Mouse (Mus musculus): ENCODE measurements around the gene Wdr4. TPM values are rescaled to one million over a fixed set of nuclear protein-coding genes. Genes with fewer than 3 reads are reported as not detected.

Wdr4 gene
- polyA plus RNA-seq, 1 experiment, result 26.1 TPM

DNA sequence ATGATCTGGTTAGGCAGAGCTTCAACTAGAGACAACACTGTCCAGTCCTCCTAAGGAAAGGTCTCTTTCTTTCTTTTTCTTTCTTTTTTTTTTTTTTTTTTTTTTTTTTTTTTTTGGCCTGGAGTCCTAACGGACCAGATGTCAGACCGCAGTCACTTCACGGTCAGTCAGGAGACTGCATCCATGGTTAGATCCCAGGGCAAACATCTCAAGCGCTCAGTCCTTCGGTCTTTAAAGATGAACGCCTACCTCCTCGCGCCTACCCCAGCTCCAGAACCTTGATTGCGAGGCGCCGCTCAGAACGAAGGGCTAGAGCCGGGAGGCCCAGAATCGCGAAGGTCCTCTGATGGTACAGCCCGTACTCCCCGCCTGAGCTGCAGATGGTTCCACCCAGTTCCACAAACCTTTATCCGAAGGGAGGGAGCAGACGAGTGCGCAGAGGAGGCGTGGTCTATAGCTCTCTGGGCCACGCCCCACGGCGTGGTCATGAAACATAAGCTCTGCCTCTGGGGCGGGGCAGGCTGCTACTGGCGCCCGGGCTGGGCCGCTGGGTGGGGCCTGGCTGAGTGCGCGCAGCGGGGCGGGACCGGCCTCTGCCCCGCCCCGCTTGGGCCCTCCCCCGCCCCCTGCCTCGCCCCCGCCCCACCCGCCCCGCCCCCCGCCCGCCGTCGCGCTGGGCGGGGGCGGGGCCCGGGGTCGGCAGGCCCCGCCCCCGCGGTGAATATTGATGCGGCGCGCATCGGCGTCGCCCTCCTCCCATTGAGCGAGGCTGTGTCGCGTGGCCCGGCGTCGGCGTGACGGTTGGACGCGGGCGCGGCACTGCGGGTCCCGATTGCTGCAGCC lies 44.5 kb upstream of the Wdr4 start, which contains the start of gene Pknox1:
Gene Pknox1 (plus strand): TSS at position 720 of the 843 bp plus-strand sequence.
- Histone ChIP-seq H3K4me2 (ENCODE audit: low read depth) (peak within 1 kb of the TSS; percentile 99), H3K27me3 (ENCODE audit: control insufficient read depth, insufficient read depth, insufficient read length) (no peaks in the 10 kb centered on the region), H3ac (ENCODE audit: control insufficient read depth, insufficient read length) (peak within 1 kb of the TSS; percentile 81), H3K4me3 (peak within 1 kb of the TSS; percentile 48), H3K79me2 (ENCODE audit: control insufficient read depth, insufficient read depth) (peaks cover 39% of the 10 kb centered on the region), H3K36me3 (ENCODE audit: control insufficient read depth, insufficient read depth) (no peaks in the 10 kb centered on the region)
- TF ChIP-seq E2F4 (IDR thresholded peaks at IDR 0.05; ENCODE audit: insufficient read depth) (peak; percentile 2), SRF (IDR thresholded peaks at IDR 0.05; ENCODE audit: control insufficient read depth, insufficient read length, low read depth) (peak; percentile 67), TCF3 (IDR thresholded peaks at IDR 0.05; ENCODE audit: insufficient read length, low read depth) (no peak), POLR2AphosphoS2 (IDR thresholded peaks at IDR 0.05; ENCODE audit: insufficient read length, low read depth) (peak; percentile 40), USF1 (IDR thresholded peaks at IDR 0.05; ENCODE audit: low read depth) (peak; percentile 50), REST (IDR thresholded peaks at IDR 0.05; ENCODE audit: insufficient read depth, insufficient read length) (no peak), MAX (IDR thresholded peaks at IDR 0.05; ENCODE audit: low read depth) (no peak), POLR2A (IDR thresholded peaks at IDR 0.05; ENCODE audit: insufficient read length, low read depth) (peak; percentile 78), MYOG (IDR thresholded peaks at IDR 0.05; ENCODE audit: control insufficient read depth in 1 of 3, insufficient read depth in 1 of 3, insufficient read length in 2 of 3, low read depth in 2 of 3) (peak in 1 of 3 experiments; percentile 19), MYOD1 (IDR thresholded peaks at IDR 0.05; ENCODE audit: control insufficient read depth in 1 of 3, insufficient read length in 2 of 3, low read depth in 2 of 3) (no peak), TCF12 (IDR thresholded peaks at IDR 0.05; ENCODE audit: insufficient read depth, poor library complexity, severe bottlenecking) (no peak), CEBPB (IDR thresholded peaks at IDR 0.05; ENCODE audit: insufficient read depth, poor library complexity, severe bottlenecking) (no peak)

DNA sequence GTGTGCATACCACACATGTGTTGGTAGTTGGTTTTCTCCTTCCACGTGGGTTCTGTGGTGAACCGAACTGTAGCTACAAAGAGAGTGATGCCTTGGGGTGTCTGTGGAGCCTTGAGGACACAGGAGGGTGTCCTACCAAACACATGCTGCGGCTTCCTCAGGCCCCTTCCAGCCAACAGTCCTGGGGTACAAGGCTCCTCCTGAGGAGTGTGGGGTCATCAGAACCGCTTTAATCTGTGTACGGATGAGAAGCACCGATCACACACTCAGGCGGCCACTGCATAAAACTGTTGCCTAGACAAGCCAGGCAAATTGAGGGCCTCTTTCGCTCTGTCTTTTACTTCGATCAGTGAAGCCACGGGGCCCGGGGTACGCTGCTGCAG lies 43.8 kb upstream of the Wdr4 start:
- Histone ChIP-seq H3K27me3 (ENCODE audit: control insufficient read depth, insufficient read depth, insufficient read length) (no peaks in the 10 kb centered on the region), H3K4me2 (ENCODE audit: low read depth) (peak overlapping the region; percentile 99), H3K36me3 (ENCODE audit: control insufficient read depth, insufficient read depth) (no peaks in the 10 kb centered on the region), H3K4me3 (peak overlapping the region; percentile 48), H3ac (ENCODE audit: control insufficient read depth, insufficient read length) (no peak overlapping the region), H3K79me2 (ENCODE audit: control insufficient read depth, insufficient read depth) (peaks cover 32% of the 10 kb centered on the region)
- TF ChIP-seq MYOG (IDR thresholded peaks at IDR 0.05; ENCODE audit: control insufficient read depth in 1 of 3, insufficient read depth in 1 of 3, insufficient read length in 2 of 3, low read depth in 2 of 3), result no peak

DNA sequence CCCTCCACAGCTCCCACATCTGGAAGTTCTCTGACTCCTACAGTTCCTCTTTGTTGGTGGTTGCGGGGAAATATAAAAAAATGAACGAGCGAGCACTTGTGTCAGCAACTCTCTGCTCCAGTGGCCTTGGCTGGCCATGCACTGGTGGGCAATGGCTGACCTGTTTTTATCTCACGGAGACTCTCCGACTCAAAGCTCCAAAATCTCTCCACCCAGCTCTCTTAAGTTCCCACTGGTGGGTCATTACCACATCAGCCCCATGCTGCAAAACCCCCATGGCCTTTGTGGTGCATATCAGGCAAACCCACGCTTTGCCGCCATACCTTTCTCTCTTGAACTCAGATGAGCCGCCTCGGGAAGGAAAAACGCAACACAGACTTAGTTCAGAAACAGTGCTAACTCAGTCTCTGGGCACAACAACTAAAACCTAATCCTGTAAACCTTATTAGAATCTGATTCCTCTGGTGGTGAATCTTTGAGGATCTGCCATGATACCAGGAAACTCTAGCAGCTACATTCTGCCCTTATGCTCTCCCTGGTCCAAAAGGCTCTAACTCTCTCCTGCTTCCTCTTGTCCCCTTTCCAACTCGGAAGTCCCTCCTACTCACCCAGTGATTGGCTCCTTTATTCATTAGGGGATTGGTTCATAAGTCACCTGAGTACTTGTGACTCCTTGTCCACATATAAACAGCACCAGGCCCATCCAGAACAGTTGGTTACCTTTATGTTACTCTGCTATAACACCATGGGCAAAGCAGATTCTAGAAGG lies 39.4 kb upstream of the Wdr4 start:
- H3K79me2 ChIP-seq (ENCODE audit: control insufficient read depth, insufficient read depth), result no peaks in the 10 kb centered on the region
- TF ChIP-seq REST (IDR thresholded peaks at IDR 0.05; ENCODE audit: insufficient read depth, insufficient read length), result no peak
- no peak for TF ChIP-seq E2F4 (IDR thresholded peaks at IDR 0.05; ENCODE audit: insufficient read depth)
- no peak for TF ChIP-seq MAX (IDR thresholded peaks at IDR 0.05; ENCODE audit: low read depth)
- TF ChIP-seq POLR2AphosphoS2 (IDR thresholded peaks at IDR 0.05; ENCODE audit: insufficient read length, low read depth), result no peak
- no peak for TF ChIP-seq MYOG (IDR thresholded peaks at IDR 0.05; ENCODE audit: control insufficient read depth in 1 of 3, insufficient read depth in 1 of 3, insufficient read length in 2 of 3, low read depth in 2 of 3)
- no peak for TF ChIP-seq POLR2A (IDR thresholded peaks at IDR 0.05; ENCODE audit: insufficient read length, low read depth)
- no peak for TF ChIP-seq TCF3 (IDR thresholded peaks at IDR 0.05; ENCODE audit: insufficient read length, low read depth)
- TF ChIP-seq MYOD1 (IDR thresholded peaks at IDR 0.05; ENCODE audit: control insufficient read depth in 1 of 3, insufficient read length in 2 of 3, low read depth in 2 of 3), result no peak
- TF ChIP-seq CEBPB (IDR thresholded peaks at IDR 0.05; ENCODE audit: insufficient read depth, poor library complexity, severe bottlenecking), result no peak
- TF ChIP-seq USF1 (IDR thresholded peaks at IDR 0.05; ENCODE audit: low read depth), result no peak
- TF ChIP-seq TCF12 (IDR thresholded peaks at IDR 0.05; ENCODE audit: insufficient read depth, poor library complexity, severe bottlenecking), result no peak
- no peak for TF ChIP-seq SRF (IDR thresholded peaks at IDR 0.05; ENCODE audit: control insufficient read depth, insufficient read length, low read depth)
- no peak overlapping the region for H3K4me3 ChIP-seq
- H3K4me2 ChIP-seq (ENCODE audit: low read depth), result no peak overlapping the region
- H3K27me3 ChIP-seq (ENCODE audit: control insufficient read depth, insufficient read depth, insufficient read length), result no peaks in the 10 kb centered on the region
- no peaks in the 10 kb centered on the region for H3K36me3 ChIP-seq (ENCODE audit: control insufficient read depth, insufficient read depth)
- H3ac ChIP-seq (ENCODE audit: control insufficient read depth, insufficient read length), result no peak overlapping the region

DNA sequence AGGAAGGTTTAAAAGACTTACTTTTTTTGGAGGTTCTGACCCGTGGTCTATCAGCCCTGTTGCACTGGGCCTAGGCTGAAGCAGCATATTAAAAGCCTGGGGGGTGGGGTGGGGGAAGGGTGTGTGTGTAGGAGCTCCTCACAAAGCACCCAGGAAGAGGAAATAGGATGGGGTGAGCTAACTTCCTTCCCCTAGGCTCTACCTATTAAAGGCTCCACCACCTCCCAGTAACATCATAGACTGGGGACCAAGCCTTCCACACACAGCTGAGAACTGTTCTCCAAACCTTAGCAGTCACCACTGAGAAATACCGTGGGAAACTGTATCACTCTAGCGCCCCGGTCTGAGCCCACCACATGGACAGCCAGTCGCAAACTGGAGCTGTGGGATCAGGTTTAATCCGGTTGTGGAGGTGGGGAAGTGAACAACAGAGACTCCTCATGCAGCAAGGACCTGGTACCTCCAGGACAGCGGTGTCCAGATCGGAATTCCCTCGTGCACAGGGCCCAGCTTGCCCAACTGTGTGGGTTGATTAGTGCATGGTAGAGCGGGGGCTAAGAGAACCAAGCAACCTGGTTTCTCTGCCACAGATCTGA lies 38.3 kb upstream of the Wdr4 start:
- Histone ChIP-seq H3ac (ENCODE audit: control insufficient read depth, insufficient read length) (no peak overlapping the region), H3K36me3 (ENCODE audit: control insufficient read depth, insufficient read depth) (no peaks in the 10 kb centered on the region), H3K27me3 (ENCODE audit: control insufficient read depth, insufficient read depth, insufficient read length) (no peaks in the 10 kb centered on the region), H3K79me2 (ENCODE audit: control insufficient read depth, insufficient read depth) (no peaks in the 10 kb centered on the region), H3K4me3 (no peak overlapping the region), H3K4me2 (ENCODE audit: low read depth) (peak overlapping the region; percentile 80)
- TF ChIP-seq REST (IDR thresholded peaks at IDR 0.05; ENCODE audit: insufficient read depth, insufficient read length) (no peak), TCF3 (IDR thresholded peaks at IDR 0.05; ENCODE audit: insufficient read length, low read depth) (no peak), TCF12 (IDR thresholded peaks at IDR 0.05; ENCODE audit: insufficient read depth, poor library complexity, severe bottlenecking) (no peak), E2F4 (IDR thresholded peaks at IDR 0.05; ENCODE audit: insufficient read depth) (no peak), MAX (IDR thresholded peaks at IDR 0.05; ENCODE audit: low read depth) (no peak), USF1 (IDR thresholded peaks at IDR 0.05; ENCODE audit: low read depth) (no peak), SRF (IDR thresholded peaks at IDR 0.05; ENCODE audit: control insufficient read depth, insufficient read length, low read depth) (no peak), POLR2A (IDR thresholded peaks at IDR 0.05; ENCODE audit: insufficient read length, low read depth) (no peak), MYOG (IDR thresholded peaks at IDR 0.05; ENCODE audit: control insufficient read depth in 1 of 3, insufficient read depth in 1 of 3, insufficient read length in 2 of 3, low read depth in 2 of 3) (no peak), POLR2AphosphoS2 (IDR thresholded peaks at IDR 0.05; ENCODE audit: insufficient read length, low read depth) (no peak), CEBPB (IDR thresholded peaks at IDR 0.05; ENCODE audit: insufficient read depth, poor library complexity, severe bottlenecking) (no peak)

Data from myocyte (in vitro differentiated cells).